Mouse (Mus musculus) right cerebral cortex, postnatal 4 days (tissue): ENCODE measurements around the gene Chchd10.

Experiments used
- DNase-seq: peaks from one replicate; pipeline ENCODE4 v3.0.0-alpha.2; 2022

Chchd10 gene

DNA sequence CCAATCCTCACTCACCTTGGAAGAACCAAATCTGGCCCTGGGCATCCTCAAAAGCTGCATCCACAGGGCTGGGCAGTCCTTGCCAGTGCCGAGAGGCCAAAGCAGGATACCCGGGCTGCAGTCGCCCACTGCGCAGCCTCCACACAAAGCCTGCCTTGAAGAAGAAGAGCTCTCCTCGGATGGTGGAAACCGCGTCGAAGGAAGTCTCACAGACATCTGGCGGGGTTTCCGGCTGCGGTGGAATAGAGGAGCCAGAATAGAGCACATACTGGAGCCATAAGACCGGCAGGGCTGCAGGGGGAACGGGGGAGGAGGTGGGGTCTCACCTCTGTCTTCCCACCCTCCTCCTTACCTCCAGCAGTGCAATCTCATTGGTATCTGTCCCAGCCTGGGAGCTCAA, 6.5 kb upstream of the Chchd10 start:
- no peak for DNase-seq

DNA sequence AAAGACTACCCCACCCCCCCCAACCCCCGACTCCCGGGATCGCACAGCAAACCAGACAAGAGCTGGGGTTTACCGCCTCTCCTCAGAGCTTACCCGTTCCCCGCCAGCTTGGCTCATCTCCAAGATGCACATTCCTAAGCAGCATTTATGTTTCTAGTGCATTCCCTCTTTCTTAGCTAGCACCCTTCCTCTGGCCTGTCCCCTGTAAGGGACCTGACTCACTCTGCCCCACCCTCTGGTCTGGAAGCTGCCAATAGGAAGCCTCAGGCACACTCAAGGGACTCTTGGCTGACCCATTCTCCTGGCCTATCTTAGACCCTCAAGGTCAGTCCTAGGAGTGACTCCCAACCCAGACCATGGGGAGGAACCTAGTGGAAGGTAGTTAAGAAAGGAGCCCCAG, 2.6 kb upstream of the Chchd10 start:
- DNase-seq = peak; percentile 46

DNA sequence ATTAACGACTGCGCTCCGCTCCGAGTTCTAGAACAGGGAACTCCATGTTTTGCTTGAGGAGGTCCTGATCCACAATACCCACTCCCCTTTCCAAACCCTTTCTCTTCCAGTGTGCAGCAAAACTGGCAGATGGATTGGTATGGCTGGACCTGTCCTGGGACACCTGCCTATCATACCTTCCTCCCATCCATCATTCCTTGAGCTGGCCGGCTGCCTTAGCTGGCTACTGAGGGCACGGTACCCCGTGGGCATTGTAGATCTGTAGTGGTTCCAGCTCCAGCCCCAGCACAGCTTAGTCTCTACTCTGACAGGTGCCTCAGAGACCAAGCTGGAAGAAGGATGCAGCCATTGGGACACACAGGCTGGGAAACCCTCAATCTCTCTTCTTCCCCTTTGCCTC, 1.6 kb upstream of the Chchd10 start:
- no peak for DNase-seq

DNA sequence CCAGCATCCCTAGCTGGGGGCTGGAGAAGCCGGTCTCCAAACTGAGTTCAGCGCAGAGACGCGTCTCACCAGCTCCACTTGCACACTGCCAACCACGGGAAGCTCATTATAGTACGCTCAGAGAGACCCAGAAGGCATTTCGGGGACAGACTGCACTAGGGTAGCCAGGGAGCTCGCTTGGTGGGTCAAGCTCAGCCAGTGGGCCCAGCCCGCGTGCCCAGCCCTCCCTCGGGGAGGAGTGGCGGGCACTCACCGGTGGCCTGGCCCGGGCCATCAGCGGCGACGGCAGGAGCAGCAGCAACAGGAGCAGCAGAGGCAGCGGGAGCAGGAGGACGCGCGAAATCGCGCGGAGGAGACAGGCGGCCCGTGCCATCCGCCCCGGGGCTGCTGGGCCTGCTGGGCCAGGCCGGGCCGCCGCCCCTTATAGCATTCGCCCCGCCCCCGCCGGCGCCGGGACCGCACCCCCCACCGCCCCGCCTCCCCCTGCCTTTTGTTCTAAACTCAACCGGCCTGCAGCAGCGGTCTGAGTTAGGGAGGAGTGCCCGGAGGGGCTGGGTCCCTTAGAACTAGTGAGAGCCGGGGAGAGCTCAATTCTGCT, 750 bp upstream of the Chchd10 start:
- peak; percentile 47 for DNase-seq

DNA sequence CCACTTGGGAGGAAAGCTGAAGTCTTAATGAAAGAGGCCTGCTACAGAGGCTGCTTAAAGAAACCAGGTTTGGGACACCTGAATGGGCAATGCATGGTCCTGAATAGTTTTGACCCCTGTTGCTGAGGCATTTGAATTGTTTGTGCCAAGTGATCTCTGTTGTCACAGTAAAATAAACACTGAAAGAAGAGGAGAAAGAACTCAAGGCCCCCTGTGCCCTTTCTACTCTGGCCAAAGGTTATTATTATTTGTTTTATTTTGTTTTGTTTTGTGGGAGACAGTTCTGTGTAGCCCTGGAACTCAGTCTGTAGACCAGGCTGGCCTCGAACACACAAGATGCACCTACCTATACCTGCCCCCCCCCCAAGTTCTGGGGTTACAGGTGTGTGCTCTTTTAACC, 2.1 kb downstream of the Chchd10 start:
- no peak for DNase-seq

DNA sequence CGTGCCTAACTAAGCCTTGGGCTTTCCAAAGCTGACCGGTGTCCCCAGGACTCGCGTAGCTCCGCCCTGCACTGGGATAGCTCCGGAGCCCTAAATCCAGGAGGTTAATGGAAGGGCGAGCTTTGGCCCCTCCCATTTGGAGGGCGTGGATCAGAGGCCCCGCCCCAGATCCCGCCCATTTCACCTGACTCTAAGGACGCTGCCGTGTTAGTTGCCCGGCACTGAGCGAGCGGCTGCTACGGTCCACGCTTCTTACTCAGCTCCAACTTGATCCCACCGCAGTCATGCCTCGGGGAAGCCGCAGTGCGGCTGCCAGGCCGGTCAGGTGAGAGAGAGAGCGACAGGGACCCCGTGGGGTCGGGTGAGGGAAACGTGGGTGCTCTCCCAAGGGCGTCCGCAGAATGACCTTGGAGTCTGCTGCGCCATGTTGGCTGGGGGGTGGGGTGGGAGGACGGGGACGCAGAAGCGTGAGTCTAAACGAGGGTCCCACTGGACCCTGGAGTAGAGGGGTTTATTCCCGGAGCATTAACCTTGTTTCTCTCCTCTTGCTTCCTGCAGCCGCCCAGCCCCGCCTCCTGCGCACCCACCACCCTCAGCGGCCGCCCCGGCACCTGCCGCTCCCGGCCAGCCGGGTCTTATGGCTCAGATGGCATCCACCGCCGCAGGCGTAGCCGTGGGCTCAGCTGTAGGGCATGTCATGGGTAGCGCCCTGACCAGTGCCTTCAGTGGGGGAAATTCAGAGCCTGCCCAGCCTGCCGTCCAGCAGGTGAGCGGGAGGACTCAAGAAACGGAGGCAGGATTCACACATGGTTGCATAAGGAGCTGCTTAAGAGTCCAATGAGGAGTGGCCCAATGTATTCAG, 3.0 kb downstream of the Chchd10 start, which contains the start of gene Mmp11:
Gene Mmp11, minus strand, starts transcription at position 817 of the 862 bp plus-strand sequence.
- peak; percentile 51 for DNase-seq

DNA sequence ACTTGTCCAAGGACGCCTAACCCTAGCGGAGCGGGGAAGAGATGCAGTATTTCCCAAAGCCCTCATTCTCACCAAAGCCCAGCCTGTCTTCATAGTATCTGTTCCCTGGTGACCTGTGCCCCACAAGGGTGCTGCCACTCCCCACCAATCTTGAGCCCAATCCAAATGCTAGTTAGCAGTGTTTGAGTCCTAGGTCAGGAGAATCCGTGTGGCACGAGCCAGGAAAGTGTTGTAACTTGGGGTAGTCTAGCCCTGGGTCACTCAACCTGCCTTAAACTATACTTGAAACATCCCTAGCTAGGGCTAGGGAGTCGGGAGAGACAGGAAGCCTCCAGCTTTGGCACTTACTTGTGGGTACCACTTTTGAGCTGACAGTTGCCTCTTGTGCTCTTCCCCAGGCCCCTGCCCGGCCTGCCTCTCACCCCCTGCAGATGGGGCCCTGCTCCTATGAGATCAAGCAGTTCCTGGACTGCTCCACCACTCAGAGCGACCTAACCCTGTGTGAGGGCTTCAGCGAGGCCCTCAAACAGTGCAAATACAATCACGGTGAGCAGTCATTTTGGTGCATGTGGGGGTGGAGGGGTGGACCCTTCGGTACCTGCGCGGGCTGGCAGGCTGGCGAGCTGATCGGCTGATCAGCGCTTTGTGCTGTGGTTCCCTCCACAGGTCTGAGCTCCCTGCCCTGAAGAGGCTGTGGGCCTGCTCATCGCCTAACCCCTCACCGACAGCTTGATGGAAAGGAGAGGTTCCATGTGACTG, 4.2 kb downstream of the Chchd10 start:
- DNase-seq = no peak

DNA sequence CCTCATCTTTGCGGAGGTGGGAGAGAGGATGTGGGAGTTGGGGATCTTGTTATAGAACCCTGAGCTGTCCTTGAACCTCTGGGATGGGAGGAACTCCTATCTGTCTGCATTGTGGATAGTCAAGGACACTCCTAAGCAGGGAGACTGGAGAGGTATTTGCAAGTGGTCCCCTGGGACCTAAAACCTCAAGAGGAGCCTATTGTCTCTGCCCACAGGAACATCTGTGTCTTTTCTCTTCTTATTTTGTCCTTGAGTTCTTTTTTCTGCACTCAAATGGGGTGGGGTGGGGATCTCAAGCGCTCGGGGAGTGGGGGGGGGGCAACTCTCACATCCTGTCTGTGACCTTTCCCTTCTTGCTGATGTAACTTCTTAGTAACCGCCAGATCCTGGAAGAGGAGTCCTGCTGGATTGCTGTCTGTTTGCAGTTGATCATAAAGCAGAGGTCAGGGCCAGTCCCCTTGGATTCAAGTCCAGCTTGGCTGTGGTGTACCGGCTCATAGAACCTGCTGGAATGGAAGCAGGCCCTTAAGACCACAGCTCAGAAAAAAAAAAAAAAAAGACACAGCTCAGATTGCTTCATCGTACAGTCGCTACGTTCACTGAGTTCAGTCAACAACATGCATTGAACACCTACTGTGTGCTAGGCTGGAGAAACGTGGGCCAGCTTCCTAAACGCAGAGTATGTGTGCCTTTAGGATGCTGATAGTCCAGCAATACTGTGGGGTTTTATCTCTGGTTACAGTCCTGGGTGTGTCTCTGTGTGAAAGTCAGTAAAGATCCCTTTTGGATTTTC, 5.1 kb downstream of the Chchd10 start:
- no peak for DNase-seq

DNA sequence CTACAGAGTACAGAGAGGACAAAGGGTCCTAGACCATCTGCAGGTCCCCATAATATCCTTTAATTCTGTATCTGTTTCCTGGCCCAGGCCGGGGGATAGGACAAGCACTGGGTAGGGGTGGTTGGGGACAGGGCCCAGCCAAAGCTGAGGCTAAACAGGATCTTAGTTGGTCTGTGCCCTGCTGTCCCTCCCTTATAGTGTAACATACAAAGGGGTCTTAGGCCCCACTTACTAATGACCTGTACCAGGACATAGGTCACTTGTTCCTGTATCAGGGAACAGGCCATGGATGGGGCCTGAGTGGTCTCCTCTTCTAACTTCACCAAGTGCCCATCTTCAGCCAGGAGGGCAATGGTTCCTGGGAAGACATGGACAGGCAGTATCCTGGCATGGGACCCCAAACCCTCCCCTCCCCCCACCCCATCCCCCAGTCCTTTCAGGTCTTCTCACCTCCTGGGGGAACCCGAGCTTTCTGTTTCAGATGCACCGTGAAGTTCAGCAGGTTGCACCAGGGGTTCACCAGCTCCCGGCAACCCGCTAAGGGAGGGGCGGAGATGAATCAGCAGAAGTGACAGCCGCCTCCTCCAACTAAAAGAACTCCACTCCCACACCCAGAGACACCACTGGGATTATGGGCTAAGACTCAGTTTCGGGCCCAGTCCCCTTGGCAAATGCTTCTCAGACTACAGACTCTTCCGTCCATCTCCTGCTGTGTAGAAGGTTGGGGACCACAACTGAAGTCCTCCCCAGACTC, 6.7 kb downstream of the Chchd10 start:
- DNase-seq = no peak

DNA sequence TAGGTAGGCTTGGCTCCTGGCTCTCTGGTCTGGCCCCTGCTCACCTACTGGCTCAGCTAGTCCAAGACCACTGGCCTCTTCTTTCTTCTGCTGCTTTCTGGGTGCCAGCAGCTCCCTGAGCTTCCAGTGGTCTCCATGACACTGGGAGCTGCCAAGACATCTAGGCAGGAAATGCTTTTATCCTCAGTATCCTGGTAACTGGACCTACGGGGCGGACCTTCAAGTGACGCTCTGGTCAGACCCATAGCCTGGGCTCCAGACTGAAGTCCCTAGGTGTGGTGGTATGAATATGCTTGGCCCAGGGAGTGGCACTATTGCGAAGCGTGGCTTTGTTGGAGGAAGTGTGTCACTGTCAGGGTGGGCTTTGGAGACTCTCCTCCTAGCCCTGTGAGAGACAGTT, 7.6 kb downstream of the Chchd10 start, which contains the start of gene Gm867:
Gene Gm867, minus strand, starts transcription at position 153 of the 400 bp plus-strand sequence.
- no peak for DNase-seq

DNA sequence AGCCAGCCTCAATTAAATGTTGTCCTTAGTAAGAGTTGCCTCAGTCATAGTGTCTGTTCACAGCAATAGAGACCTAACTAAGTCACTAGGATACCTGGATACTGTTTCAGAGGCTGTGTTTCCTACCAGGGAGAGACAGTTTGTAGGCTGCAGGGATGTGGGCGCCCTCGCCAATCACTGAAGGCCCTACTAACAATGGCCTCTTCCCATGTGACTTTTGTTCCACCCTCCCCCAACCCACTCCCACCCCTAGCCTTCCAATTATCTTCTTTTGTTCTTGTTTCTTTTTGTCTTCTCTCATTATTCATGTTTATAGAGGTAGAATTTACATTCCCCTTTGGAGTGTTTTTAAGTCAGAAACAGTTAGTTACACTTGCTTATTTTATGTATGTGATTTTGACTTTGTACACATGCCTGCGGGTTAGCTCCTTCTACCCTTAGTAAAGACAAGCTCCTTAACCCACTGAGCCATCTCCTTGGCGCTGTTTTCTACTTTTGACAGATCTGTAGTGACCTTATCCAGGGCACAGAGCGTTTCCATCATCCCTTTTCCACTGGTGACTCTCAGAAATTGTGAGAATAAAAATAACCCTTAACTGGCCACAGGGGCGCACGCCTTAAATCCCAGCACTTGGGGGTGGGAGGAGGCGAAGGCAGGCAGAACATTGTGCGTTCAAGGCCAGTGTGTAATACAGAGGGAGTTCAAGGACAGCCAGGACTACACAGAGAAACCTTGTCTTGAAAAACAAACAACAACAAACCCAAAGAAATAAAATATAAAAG, 8.3 kb downstream of the Chchd10 start:
- no peak for DNase-seq

DNA sequence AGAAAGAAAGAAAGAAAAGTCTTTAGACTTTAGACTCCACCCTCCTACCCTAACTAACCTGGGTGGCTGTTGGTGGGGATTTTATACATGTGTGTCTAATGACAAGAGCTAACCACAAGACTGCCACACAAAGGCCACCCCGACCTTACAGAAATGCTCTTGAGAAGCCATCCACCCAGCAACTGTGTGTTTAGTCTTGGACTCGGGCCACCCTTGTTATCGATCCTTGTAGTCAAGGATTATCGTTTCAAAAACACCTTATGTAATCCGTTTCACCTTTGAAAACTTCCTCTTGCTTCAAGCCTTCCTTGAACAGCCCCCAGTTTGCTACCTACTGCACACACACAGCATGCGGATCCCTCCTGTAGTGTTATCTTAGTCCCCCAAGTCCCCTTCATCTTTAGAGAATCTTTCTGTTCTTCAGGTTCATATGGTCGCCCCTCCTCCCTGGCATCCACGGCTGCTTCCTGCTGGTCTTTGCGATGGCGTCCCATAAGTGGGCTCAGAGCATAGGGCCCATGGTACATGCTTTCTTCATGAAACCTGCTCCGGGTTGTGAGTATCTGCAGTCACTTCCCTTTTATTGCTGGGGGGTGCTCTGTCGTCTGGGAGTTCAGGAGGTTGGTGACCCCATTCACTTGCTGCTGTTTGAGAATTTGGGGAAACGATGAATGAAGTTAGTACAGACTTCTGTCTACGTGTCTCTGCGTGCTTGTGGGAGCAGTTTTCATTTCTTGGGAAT, 10.0 kb downstream of the Chchd10 start, which contains the start of gene Vpreb3:
Gene Vpreb3, plus strand, starts transcription at position 322 of the 742 bp plus-strand sequence.
- no peak for DNase-seq

DNA sequence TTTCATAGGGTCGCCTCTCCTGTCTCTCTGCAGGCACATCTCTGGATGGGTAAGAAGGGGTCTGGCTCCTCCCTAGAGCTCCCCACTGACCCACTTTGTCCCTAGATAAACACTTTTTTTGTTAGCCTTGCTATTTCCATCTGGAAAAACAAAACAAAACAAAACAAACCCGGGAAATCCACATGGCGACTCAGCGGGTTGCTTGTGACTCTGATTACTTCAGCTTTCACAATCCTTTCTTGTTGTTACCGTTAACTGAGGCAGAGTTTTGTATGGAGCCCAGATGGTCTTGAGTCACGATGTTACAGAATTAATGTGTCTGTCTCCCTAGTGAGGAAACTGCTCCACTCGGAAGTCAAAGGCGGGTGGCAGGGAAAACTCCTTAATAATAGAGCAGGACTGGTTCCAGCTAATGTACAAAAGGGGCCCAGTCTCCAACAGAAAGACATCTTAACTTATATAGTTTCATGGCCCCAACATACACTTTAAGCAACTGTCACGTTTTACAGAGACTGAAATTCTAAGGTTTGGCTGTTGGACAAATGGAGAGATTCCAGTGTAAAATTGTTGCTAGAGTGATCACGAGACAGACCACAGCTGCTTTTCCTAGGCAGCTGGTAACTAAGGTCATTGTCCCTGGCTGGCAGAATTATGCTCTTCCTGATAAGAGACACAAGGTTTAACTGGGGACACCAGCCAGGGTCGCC, 11.3 kb downstream of the Chchd10 start:
- DNase-seq = no peak

DNA sequence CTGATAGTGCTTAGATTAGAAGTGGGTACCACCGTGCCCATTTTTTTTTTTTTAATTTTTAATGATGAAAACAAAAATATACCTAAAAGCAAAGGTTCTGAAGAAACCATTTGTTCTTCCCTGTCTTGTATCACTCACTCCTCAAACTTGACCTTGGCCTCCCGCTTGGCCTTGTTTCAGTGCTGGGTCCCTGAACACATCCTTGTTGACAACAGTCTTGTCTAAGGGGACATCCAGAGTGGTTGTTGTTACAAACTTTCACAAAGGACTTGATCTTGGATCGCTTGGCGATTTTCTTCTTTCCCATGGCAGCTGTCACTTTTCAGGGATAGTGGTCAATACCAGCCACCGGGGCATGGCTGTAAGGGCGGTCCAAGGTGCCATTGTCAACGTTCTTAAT, 12.3 kb downstream of the Chchd10 start:
- DNase-seq = no peak

DNA sequence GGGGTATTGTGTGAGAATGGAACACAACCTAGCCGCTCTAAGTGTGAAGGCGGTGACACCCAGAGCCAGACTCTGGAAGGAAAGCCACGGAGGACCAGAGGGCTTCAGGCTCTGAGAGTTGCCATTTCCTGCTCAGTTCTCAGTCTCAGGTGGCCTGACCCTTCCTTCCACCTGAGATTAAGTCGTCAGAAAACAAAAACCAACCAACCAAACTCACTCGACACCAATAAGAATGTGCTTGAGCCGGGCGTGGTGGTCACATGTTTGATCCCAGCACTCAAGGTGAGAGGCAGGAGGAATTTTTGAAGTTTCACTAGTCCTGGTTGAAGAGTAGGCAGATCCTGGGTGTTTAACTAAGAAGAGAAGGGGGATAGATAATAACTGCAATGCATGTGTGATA, 13.0 kb downstream of the Chchd10 start:
- DNase-seq = no peak

DNA sequence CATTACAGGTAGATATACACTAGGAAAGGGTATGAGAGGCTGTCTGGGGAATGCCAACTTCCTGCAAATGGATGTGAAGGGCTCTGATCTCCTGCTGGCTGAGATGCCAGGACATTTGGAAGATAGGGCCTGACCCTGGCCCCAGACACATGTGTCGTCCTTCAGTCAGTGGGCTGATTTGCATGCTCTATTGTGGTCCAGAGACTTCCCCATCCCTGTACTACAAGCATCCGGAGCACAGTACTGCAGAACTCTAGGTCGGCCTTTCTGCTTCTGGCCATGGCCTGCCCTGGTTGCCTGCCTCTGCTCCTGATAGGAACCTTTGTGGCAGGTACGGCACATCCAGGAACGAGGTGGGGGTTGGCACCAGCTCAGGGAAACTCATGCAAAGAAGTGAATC, 15.1 kb downstream of the Chchd10 start:
- no peak for DNase-seq

DNA sequence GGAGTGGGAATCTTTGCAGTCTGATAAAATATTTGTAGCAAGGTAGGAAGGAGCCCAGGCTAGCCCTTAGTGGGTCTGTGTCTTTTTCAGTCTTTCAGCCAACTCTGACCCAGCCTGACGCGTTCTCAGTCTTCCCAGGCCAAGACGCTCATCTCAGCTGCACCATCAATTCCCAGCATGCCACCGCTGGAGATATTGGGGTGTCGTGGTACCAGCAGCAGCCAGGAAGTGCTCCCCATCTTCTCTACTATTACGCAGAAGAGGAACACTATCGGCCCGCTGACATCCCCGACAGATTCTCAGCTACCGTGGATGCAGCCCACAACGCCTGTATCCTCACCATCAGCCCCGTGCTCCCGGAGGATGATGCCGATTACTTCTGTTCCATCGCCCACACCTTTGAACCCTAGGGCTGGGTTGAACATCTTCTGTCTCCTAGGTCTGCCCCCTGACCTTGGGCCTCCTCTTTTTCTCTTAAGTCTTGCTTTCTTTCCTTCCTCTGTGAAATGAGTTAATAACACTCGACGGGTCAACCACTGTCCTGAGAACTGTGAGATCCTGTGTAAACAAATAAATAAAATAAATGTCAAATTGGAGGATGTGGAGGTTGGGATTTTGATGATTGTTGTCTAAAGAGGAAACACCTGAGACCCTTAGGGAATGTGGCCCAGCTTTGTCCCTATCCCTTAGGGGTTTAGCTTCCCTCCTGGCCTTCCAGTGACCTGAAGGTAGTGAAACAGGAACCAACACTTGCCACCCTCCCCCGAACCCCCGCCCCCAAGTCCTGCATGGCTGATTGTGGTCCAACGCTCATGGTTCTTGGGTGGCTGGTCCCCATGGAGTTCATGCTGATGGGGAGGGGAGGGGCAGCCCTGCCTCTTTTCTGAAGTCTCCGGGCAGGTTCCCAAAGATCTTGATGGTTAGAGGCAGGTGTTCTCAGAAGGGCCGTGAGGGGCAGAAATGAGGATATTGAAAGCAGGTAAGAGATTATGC, 16.4 kb downstream of the Chchd10 start:
- DNase-seq = no peak

DNA sequence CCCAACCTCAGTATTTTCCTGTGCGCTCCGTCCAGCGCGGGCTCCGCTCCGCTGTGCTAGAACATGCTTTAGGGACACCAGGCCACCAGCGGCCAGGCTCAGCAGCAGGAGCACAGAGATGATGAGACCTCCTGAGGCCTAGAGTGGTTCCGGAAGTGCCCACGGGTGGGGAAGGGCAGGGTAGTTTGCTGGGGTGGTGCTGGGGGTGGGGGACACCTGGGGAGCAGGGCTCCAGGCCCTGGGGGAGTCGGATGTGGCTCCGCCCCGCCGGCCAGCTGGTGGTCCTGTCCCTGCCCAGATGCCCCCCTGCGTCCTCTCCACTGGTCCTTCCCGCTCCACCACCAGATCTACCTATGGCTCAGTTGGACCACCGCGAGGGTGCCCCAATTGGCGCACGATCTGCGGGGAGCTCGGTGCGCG, 17.9 kb downstream of the Chchd10 start:
- DNase-seq = no peak
